Mouse (Mus musculus) forebrain, embryonic 15.5 days (tissue): ENCODE data around the gene Btbd3. TPM values are rescaled to one million over a fixed set of nuclear protein-coding genes. Genes with fewer than 3 reads are reported as not detected.

Experiments
- ATAC-seq: fragments of 200-750 bp; cut with Nextera tagmentation; replicated peaks from 2 replicates; pipeline ENCODE4 v1.8.0; 2017; ENCODE audit warnings: mild to moderate bottlenecking, moderate TSS enrichment, moderate library complexity
- H3K27ac ChIP-seq: fragments of 300-500 bp; sonication (generic); replicated peaks from 2 replicates; pipeline ENCODE4 v1.5.1; 2015; ENCODE audit warnings: mild to moderate bottlenecking, inconsistent platforms
- H3K27me3 ChIP-seq: fragments of 300-500 bp; sonication (generic); 2 replicates; pipeline ENCODE4 v1.6.1; 2015; ENCODE audit warnings: inconsistent platforms
- H3K36me3 ChIP-seq: fragments of 300-500 bp; sonication (generic); 2 replicates; pipeline ENCODE4 v1.6.1; 2015; ENCODE audit warnings: mild to moderate bottlenecking, inconsistent platforms
- H3K4me1 ChIP-seq: fragments of 300-500 bp; sonication (generic); 2 replicates; pipeline ENCODE4 v1.6.1; 2015; ENCODE audit warnings: inconsistent platforms
- H3K4me2 ChIP-seq: fragments of 300-500 bp; sonication (generic); replicated peaks from 2 replicates; pipeline ENCODE4 v1.6.1; 2015; ENCODE audit warnings: mild to moderate bottlenecking, inconsistent platforms
- H3K4me3 ChIP-seq: fragments of 300-500 bp; sonication (generic); 2 replicates; pipeline ENCODE4 v1.5.1; 2015; ENCODE audit warnings: mild to moderate bottlenecking, inconsistent platforms
- H3K9ac ChIP-seq: fragments of 300-500 bp; sonication (generic); replicated peaks from 2 replicates; pipeline ENCODE4 v1.6.1; 2015; ENCODE audit warnings: mild to moderate bottlenecking, inconsistent platforms
- H3K9me3 ChIP-seq: fragments of 300-500 bp; sonication (generic); 2 replicates; pipeline ENCODE4 v1.6.1; 2016; ENCODE audit warnings: inconsistent platforms
- WGBS: fragments of 180-500 bp; shearing (Covaris S2); methylation state at CpG from one replicate; pipeline ENCODE4 v1.1.7; 2015; ENCODE audit warnings: mixed read lengths; 5-methylcytosine and 5-hydroxymethylcytosine counted together
- polyA plus RNA-seq: library from polyadenylated mRNA; unstranded; fragments of >200 nt; fragmentation: Nextera tagmentation; extraction: Ambion mirVana; gene quantifications from 2 replicates; pipeline ENCODE4 v1.2.1, GENCODE M21; 2015

Gene Btbd3
- polyA plus RNA-seq, 1 experiment from 2014 or later = 21.7 TPM

DNA sequence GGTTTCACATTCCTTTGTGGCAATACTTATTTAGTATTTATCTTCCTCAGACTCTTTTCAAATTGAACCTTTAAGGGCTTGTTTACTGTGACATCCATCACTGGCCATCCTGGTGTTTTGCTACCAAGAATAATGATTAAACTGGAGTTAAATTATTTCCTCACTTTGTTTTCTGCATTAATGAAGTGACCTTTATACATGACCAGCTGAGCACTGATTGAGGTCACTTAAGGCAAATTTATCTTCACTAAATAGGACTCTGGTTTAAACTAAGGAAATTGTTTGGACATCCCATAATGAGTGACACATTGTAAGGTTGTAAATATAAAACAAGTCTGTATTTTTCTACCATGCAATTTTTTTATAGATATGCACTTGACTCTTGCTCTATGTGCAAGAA is 235.8 kb downstream of the Btbd3 start:
- Histone ChIP-seq H3K4me3 (no peak overlapping the region), H3K9ac (no peak overlapping the region), H3K27me3 (no peaks in the 10 kb centered on the region), H3K4me2 (no peak overlapping the region), H3K9me3 (no peaks in the 10 kb centered on the region), H3K27ac (no peak overlapping the region), H3K36me3 (no peaks in the 10 kb centered on the region), H3K4me1 (no peaks in the 10 kb centered on the region)
- no peak for ATAC-seq

DNA sequence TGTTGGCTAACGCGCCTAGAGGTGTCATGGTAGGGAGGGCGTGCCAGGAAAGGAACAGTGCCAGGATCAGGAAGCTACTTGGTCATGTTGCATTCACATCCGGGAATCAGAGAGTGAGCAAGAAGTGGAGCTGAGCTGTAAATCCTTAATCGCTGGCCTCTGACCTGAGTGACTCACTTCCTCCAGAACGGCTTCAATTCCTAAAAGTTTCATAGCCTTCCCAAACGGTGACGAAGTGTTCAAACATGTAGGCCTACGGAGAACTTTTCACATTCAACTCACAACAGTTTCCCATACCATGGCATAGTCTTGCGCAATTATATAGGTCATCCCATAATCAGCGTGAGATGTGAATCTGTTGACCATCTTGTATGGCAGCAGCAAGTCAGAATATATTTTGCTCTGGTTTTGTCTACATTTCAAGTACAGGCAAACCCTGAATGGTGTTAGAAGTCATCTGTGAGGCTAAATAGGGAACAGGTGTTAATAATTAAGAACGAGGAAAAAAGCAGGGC is 247.6 kb downstream of the Btbd3 start:
- H3K36me3 ChIP-seq = no peaks in the 10 kb centered on the region
- 85% methylated on average over 12 of the region's 12 CpGs for WGBS
- H3K4me1 ChIP-seq = no peaks in the 10 kb centered on the region
- H3K4me2 ChIP-seq = no peak overlapping the region
- no peak overlapping the region for H3K27ac ChIP-seq
- H3K9me3 ChIP-seq = no peaks in the 10 kb centered on the region
- H3K27me3 ChIP-seq = no peaks in the 10 kb centered on the region
- no peak overlapping the region for H3K9ac ChIP-seq
- no peak for ATAC-seq
- no peak overlapping the region for H3K4me3 ChIP-seq

DNA sequence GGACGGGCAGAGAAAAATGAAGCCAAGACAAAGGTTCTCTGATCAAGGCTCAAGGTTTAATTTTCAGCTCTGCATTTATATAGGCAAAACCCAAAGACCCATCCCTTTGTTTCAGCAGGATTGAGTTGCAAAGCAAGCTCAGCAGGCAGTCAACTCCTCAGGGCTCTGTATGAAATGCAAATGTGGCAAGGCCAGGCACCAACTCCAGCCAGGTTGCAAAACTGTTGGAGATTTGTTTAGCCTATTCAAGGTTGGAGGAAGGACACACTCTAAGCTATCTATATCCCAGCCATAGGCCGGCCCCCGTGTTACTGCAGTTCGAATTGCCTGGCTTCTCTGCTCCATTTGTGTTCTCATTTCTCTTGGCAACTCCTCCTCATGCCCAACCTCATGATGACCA is 259.2 kb downstream of the Btbd3 start:
- 45% methylated on average over 4 of the region's 4 CpGs for WGBS

DNA sequence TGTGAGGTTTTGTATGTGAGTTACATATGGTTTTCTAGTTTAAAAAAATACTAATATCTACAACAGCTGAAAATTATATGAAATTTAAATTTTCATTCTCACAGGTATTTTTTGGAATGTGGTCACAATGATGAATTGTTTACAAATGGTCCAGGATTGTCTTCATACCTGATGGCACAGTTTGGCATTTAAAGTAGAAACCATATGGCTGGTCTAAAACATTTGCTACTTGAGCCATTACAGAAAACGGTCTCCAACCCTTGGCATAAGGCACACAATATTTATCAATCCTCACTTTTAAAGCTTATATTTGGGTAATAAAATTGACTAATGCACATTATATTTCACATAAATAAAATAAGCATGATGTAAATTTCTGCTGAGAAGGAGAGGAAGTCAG is 272.1 kb downstream of the Btbd3 start:
- no peak overlapping the region for H3K4me3 ChIP-seq
- no peaks in the 10 kb centered on the region for H3K36me3 ChIP-seq
- H3K4me2 ChIP-seq = no peak overlapping the region
- no peak for ATAC-seq
- no peaks in the 10 kb centered on the region for H3K4me1 ChIP-seq
- H3K27me3 ChIP-seq = no peaks in the 10 kb centered on the region
- no peak overlapping the region for H3K27ac ChIP-seq
- WGBS = 85% methylated on average over 1 of the region's 1 CpGs
- H3K9me3 ChIP-seq = no peaks in the 10 kb centered on the region
- H3K9ac ChIP-seq = no peak overlapping the region

More for the DNA sequence above, 259.2 kb downstream of the Btbd3 start:
- Histone ChIP-seq H3K27me3 (no peaks in the 10 kb centered on the region), H3K36me3 (no peaks in the 10 kb centered on the region), H3K27ac (no peak overlapping the region), H3K9ac (no peak overlapping the region), H3K4me2 (no peak overlapping the region), H3K4me1 (no peaks in the 10 kb centered on the region), H3K4me3 (no peak overlapping the region), H3K9me3 (no peaks in the 10 kb centered on the region)
- no peak for ATAC-seq

DNA sequence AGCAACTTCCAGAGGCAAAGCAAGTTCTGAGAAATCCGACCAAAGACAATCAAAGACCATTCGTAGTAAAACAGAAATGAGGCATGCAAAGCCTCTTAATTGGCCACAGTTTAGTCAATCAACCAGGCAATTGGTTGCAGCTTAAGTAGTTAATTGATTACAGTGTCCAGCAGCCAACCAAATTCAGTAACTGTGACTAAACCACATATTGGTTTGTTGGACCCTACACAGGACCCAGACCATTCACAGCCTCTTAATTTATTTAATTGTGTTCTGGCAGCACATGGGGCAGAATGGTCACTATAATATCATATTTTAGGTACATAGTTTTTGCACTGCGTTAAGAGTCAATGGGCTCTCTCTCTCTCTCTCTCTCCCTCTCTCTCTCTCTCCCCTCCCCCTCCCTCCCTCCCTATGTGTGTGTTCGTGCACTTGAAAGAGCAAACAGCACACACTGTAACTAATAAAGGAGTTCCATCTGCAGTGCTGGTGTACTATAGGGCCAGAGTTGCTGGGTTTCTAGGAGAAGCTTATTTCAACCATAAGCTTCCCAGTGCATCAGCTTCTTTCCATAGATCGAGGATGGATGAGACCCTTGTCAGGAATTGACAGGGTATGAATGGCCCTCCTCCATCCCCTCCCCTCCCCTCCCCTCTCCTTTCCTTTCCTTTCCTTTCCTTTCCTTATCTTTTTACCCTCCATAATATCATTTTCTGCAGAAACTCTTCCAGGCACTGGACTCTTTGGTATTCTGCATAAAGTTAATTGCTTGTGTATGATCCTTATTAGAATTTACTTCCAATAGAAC is 275.0 kb downstream of the Btbd3 start:
- peak; percentile 26; the same call in 1 of the 2 replicates for ATAC-seq
- H3K4me1 ChIP-seq = no peaks in the 10 kb centered on the region
- H3K9me3 ChIP-seq = no peaks in the 10 kb centered on the region
- H3K4me2 ChIP-seq = no peak overlapping the region
- H3K36me3 ChIP-seq = no peaks in the 10 kb centered on the region
- H3K27ac ChIP-seq = no peak overlapping the region
- no peaks in the 10 kb centered on the region for H3K27me3 ChIP-seq
- H3K4me3 ChIP-seq = no peak overlapping the region
- H3K9ac ChIP-seq = no peak overlapping the region
- WGBS = 6% methylated on average over 5 of the region's 5 CpGs

DNA sequence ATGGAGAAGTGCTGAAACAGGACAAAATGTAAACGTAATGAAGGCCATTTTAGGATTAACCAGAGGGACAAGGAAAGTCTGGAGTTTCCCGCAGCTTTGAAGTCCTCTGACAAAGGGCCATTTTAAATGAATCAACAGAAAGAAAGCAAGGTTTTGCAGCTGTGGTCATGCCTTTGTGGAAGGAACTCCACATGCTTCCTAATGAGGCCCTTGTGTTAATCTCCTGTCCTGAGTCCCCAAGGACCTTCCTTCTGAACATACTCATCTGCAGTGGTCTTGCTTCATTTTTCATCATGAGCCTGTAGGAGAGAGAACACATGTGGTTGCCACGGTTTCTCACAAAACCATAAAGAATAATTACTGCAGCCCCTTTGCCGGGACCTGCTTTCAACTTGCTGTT is 275.6 kb downstream of the Btbd3 start:
- no peak for ATAC-seq
- Histone ChIP-seq H3K4me3 (no peak overlapping the region), H3K9ac (no peak overlapping the region), H3K27me3 (no peaks in the 10 kb centered on the region), H3K4me2 (no peak overlapping the region), H3K4me1 (no peaks in the 10 kb centered on the region), H3K36me3 (no peaks in the 10 kb centered on the region), H3K9me3 (no peaks in the 10 kb centered on the region), H3K27ac (no peak overlapping the region)
- 4% methylated on average over 4 of the region's 4 CpGs for WGBS

DNA sequence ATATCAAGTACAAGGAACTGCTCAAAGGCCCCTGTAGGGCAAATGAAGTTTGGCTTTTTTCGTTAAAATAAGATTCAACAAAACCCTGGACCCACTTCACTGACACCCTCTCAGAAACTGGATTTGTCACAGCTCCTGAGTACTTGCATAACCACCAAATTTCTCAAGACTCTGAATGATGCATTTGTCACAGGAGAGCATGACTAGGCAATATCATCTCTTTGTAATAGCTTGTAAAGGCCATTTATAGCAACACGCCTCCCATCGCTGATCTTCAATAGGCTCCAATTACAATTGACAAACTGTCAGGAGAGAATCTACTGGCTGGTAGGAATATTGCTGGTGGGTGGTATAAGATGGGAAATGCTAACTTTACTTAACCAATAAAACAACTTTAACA is 283.3 kb downstream of the Btbd3 start:
- no peak for ATAC-seq
- H3K4me3 ChIP-seq = no peak overlapping the region
- no peaks in the 10 kb centered on the region for H3K36me3 ChIP-seq
- no peak overlapping the region for H3K27ac ChIP-seq
- H3K27me3 ChIP-seq = no peaks in the 10 kb centered on the region
- H3K9me3 ChIP-seq = no peaks in the 10 kb centered on the region
- H3K4me2 ChIP-seq = no peak overlapping the region
- WGBS = 63% methylated on average over 3 of the region's 3 CpGs
- H3K4me1 ChIP-seq = no peaks in the 10 kb centered on the region
- no peak overlapping the region for H3K9ac ChIP-seq

DNA sequence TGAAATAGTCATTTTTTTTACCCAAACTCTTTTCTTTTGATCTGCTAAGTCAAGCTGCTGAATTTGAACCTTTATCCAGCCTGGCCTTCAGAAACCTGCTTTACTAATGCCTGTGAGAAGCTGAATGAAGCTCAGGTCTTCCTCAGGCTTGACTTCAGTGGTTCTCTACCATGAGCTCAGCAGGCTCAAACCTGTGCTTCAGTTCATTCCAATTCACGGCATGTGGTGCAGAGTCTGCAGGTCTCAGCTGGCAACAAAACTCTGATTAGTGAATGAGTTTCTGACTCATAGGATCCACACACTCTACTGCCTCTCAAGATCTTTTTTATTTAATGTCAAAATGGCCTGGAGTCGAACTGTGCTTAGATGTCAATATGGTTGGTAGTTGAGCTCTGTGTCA is 292.6 kb downstream of the Btbd3 start:
- Histone ChIP-seq H3K9ac (no peak overlapping the region), H3K4me2 (no peak overlapping the region), H3K36me3 (no peaks in the 10 kb centered on the region), H3K4me1 (peaks cover 2% of the 10 kb centered on the region; the same call in 1 of the 2 replicates), H3K27me3 (no peaks in the 10 kb centered on the region), H3K4me3 (no peak overlapping the region), H3K27ac (no peak overlapping the region), H3K9me3 (no peaks in the 10 kb centered on the region)
- 70% methylated on average over 2 of the region's 2 CpGs for WGBS
- ATAC-seq = no peak

DNA sequence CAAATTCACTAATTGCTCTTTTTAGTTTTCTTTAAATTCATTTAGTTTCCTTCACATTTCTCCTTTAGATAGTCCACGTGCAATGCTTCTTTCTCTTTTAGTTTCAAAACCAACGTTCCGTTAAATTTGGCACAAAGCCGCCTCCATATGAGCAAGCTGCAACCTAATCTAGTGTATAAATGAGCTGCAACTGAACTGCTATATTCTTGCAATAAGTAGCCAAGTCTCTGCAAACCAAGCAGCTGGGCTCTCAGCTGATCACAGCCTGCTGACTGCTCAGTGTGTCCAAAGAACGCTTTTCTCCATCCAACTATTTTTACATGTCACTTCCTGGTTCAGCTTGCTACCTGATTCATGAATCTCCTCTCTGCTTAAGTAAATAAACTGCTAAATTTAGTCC is 295.2 kb downstream of the Btbd3 start:
- H3K27me3 ChIP-seq = no peaks in the 10 kb centered on the region
- H3K9ac ChIP-seq = no peak overlapping the region
- 33% methylated on average over 5 of the region's 5 CpGs for WGBS
- peaks cover 2% of the 10 kb centered on the region; the same call in 1 of the 2 replicates for H3K4me1 ChIP-seq
- ATAC-seq = peak; percentile 91
- no peaks in the 10 kb centered on the region for H3K9me3 ChIP-seq
- no peaks in the 10 kb centered on the region for H3K36me3 ChIP-seq
- H3K27ac ChIP-seq = no peak overlapping the region
- H3K4me3 ChIP-seq = no peak overlapping the region
- no peak overlapping the region for H3K4me2 ChIP-seq

DNA sequence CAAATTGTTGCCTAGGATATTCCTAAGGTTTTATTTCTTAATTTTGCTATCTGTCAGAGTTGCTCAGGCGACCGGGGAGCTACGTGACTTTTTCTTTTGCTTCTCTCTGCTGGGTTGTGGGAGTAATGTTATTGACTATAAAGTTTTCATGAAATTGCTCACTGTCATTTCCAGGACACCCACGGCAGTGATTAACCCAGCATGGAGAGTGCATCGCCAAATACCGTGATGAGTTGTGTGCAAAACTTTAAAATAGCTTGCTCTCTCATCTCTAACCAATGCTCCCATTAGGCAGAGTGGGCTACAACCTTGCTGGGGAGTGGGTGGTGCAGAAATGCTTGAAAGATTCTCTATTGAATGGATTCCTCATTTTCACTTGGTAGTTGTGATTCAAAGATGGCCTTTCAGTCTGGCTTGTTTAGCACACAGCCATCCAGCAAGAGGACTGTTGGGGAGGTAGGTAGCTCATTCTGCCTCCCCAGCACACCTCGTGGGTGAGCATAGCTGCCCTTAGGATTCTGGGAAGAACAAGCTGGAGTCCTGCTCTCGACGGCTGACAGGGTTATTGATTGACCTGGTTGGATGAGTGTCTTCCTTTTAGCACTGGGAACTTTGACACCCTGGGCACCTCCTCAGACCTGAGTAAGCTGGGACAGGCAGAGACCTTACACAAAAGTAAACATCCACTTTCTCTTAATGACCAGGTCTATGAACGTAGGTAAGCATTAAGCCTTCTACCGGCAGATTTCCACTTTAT is 298.9 kb downstream of the Btbd3 start:
- Histone ChIP-seq H3K4me1 (peaks cover 2% of the 10 kb centered on the region; the same call in 1 of the 2 replicates), H3K27me3 (no peaks in the 10 kb centered on the region), H3K4me2 (no peak overlapping the region), H3K9me3 (no peaks in the 10 kb centered on the region), H3K4me3 (no peak overlapping the region), H3K27ac (no peak overlapping the region), H3K9ac (no peak overlapping the region), H3K36me3 (no peaks in the 10 kb centered on the region)
- ATAC-seq = no peak
- 91% methylated on average over 11 of the region's 11 CpGs for WGBS

DNA sequence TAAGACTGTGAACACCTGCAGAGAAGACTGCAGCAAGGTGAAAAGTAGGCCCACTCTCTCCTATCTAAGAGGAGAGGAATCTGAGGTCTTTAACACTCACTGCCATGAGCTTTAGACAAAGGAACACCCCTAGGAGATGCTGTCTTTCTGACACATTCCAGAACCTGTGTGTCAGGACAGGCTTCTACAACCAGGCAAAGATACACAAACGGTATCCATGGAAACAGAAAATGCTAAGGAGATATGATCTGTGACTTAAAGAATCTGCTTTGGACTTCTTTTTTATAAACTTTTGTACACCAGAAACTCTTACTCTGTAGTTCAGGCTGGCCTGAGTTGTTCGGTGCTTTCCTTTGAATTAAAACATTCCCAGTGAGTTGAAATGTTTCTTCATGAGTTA is 329.6 kb downstream of the Btbd3 start:
- H3K27ac ChIP-seq = no peak overlapping the region
- H3K9ac ChIP-seq = no peak overlapping the region
- no peak overlapping the region for H3K4me2 ChIP-seq
- H3K4me1 ChIP-seq = no peaks in the 10 kb centered on the region
- no peaks in the 10 kb centered on the region for H3K27me3 ChIP-seq
- 93% methylated on average over 2 of the region's 2 CpGs for WGBS
- no peaks in the 10 kb centered on the region for H3K9me3 ChIP-seq
- no peak for ATAC-seq
- H3K4me3 ChIP-seq = no peak overlapping the region
- no peaks in the 10 kb centered on the region for H3K36me3 ChIP-seq

DNA sequence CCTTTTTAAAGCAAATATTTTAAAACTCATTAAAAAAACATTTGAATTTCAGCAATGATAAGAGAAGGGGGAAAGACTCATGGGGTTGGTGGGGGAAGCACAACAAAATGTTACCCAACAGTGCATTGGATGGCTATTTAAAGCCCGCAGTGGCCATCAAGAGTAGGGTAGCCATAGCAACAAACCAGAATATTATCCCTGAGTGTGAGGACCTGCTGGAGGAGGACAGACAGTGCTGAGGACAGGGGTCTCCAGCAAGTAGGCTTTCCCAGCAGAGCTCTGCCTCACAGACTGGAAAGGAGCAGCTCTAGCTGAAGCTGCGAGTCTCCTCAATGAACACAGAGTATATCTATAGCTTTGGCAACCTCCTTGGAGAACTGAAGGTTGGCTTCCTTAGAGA is 331.0 kb downstream of the Btbd3 start:
- H3K36me3 ChIP-seq = no peaks in the 10 kb centered on the region
- no peak overlapping the region for H3K9ac ChIP-seq
- no peaks in the 10 kb centered on the region for H3K4me1 ChIP-seq
- no peak overlapping the region for H3K27ac ChIP-seq
- H3K4me2 ChIP-seq = no peak overlapping the region
- no peaks in the 10 kb centered on the region for H3K27me3 ChIP-seq
- no peaks in the 10 kb centered on the region for H3K9me3 ChIP-seq
- H3K4me3 ChIP-seq = no peak overlapping the region
- no peak for ATAC-seq
- WGBS = 80% methylated on average over 2 of the region's 2 CpGs
